Mouse (Mus musculus) midbrain, embryonic 13.5 days (tissue): ENCODE results near the gene St14. TPM values are rescaled to one million over a fixed set of nuclear protein-coding genes. Genes with fewer than 3 reads are reported as not detected.
"Not testable (repeated sequence)": the region's sequence is repeated elsewhere in the genome, so short reads cannot be mapped to it uniquely, and the experiment has no call there.

Experiments
- ATAC-seq: fragments of 200-750 bp; cut with Nextera tagmentation; 2 replicates; pipeline ENCODE4 v1.8.0; 2017; ENCODE audit warnings: mild to moderate bottlenecking, moderate TSS enrichment, moderate library complexity
- H3K27ac ChIP-seq: fragments of 300-500 bp; sonication (generic); 2 replicates; pipeline ENCODE4 v1.5.1; 2015; ENCODE audit warnings: inconsistent platforms, mild to moderate bottlenecking, moderate library complexity
- H3K27me3 ChIP-seq: fragments of 300-500 bp; sonication (generic); 2 replicates; pipeline ENCODE4 v1.6.1; 2015; ENCODE audit warnings: mild to moderate bottlenecking, inconsistent platforms
- H3K36me3 ChIP-seq: fragments of 300-500 bp; sonication (generic); 2 replicates; pipeline ENCODE4 v1.6.1; 2015; ENCODE audit warnings: mild to moderate bottlenecking, inconsistent platforms
- H3K4me1 ChIP-seq: fragments of 300-500 bp; sonication (generic); replicated peaks from 2 replicates; pipeline ENCODE4 v1.6.1; 2015; ENCODE audit warnings: inconsistent platforms
- H3K4me2 ChIP-seq: fragments of 300-500 bp; sonication (generic); replicated peaks from 2 replicates; pipeline ENCODE4 v1.6.1; 2015; ENCODE audit warnings: moderate library complexity, mild to moderate bottlenecking, inconsistent platforms
- H3K4me3 ChIP-seq: fragments of 300-500 bp; sonication (generic); replicated peaks from 2 replicates; pipeline ENCODE4 v1.5.1; 2015; ENCODE audit warnings: mild to moderate bottlenecking, inconsistent platforms
- H3K9ac ChIP-seq: fragments of 300-500 bp; sonication (generic); replicated peaks from 2 replicates; pipeline ENCODE4 v1.6.1; 2015; ENCODE audit warnings: mild to moderate bottlenecking, inconsistent platforms
- H3K9me3 ChIP-seq: fragments of 300-500 bp; sonication (generic); 2 replicates; pipeline ENCODE4 v1.6.1; 2016; ENCODE audit warnings: mild to moderate bottlenecking, inconsistent platforms
- WGBS: fragments of 180-500 bp; shearing (Covaris S2); methylation state at CpG from one replicate; pipeline ENCODE4 v1.1.7; 2015; 5-methylcytosine and 5-hydroxymethylcytosine counted together
- polyA plus RNA-seq: library from polyadenylated mRNA; unstranded; fragments of >200 nt; fragmentation: Nextera tagmentation; extraction: Ambion mirVana; gene quantifications from 2 replicates; pipeline ENCODE4 v1.2.1, GENCODE M21; 2015

St14 gene
- polyA plus RNA-seq, result 0.50 and 0.57 TPM in 2 replicates

DNA sequence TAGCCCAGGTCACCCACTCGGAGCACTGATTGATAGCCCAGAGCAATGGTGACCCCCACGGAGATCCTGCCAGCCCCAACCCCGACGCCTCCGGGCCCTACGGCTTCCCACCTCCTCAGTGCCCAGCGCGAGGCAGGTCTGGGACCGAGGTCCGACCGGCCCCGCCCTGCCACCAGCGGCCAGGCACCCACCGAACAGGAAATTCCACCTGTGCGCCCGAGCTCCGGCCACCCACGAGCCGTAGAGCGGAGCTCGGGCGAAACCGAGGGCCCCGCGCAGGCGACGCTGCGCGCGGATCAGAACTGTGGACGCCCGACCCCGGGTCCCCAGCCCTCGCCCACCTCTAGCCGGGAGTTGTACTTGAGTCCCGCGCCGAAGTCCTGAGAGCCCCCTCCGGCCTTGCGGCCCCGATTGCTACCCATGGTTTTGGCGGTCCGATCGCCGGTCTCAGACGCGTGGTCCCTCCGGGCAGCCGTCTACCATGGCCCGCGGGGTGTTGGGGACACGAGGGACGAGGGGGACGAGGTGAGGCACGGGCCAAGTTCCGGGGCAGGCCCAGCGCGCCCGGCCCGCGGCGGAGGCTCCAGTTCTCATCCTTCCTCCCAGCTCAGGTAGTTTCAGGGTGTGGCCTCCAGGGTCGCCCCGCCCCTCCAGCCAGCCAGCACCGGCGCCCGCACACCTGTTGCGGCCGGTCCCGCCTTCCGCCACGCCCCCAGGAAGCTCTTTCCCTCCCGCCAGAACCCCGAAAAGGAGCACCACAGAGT is at the start of gene St14:
St14 (minus strand) TSS at position 649 of the 764 bp plus-strand sequence.
- peak; percentile 57 for ATAC-seq
- Histone ChIP-seq H3K4me1 (peaks cover 16% of the 10 kb centered on the region), H3K27ac (no peak within 1 kb of the TSS), H3K4me3 (peak within 1 kb of the TSS; percentile 45), H3K27me3 (peaks cover 70% of the 10 kb centered on the region), H3K4me2 (peak within 1 kb of the TSS; percentile 84), H3K9ac (peak within 1 kb of the TSS; percentile 45), H3K36me3 (no peaks in the 10 kb centered on the region), H3K9me3 (no peaks in the 10 kb centered on the region)
- 1% methylated on average over 70 of the region's 74 CpGs for WGBS

DNA sequence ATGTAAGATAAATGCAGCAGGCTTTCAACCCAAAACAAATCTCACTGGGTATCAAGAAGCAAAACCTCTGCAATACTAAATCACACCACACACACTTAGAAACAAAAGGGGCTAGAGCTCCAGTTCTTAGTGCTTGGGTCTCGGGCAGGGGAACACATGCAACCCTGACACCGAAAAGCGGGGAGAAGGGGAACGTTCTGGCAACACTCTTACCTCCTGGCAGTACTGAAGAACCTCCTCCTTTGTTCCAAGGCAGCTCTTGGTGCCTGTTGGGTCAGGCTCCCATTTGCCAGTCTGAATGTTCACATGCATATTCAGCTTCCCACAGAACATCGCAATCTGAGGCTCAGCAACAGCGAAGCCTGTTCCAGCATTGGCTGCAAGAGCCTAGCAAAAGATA is 46.0 kb upstream of the St14 start:
- Histone ChIP-seq H3K4me1 (peaks cover 20% of the 10 kb centered on the region; the same call in 1 of the 2 replicates), H3K27me3 (no peaks in the 10 kb centered on the region), H3K4me3 (no peak overlapping the region), H3K9ac (no peak overlapping the region), H3K4me2 (no peak overlapping the region), H3K27ac (no peak overlapping the region), H3K36me3 (peaks cover 12% of the 10 kb centered on the region; the same call in 1 of the 2 replicates), H3K9me3 (no peaks in the 10 kb centered on the region)
- no peak for ATAC-seq
- WGBS, result 93% methylated on average over 6 of the region's 6 CpGs

DNA sequence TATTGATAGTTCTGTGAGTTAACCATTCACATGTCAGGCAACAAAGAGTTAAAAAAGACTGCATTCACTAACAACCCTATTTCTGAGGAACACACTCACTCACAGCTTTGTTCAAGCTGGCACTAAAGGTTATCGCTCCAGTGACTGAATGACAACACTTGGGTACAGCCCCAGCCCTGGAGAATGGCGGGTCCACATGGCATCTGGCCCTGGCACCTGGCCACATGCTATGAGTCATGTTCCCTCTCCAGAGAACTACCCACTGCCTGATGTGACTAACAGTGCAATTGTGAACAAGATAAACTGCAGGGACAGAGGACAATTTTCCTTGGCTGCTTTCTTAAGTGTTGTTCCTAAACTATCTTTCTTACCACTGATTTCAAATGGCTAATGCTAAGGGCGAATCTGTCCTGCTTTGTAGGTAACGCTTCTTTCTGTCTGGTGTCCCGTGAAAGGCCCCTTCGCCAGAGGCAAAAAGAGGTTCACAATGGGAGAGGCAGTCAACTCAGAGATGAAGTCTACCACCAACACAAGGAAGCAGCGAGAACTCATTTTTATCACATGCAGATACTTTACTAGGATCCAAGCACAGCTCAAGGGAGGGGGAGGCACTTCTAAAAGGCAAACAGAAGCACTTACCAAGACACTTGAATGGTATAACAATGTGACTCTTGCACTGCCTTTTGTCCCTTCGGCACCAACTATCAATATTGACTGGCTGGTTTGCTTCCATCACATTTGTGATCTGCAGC is 44.9 kb upstream of the St14 start:
- H3K9ac ChIP-seq, result no peak overlapping the region
- H3K4me1 ChIP-seq, result peaks cover 12% of the 10 kb centered on the region; the same call in 1 of the 2 replicates
- 85% methylated on average over 8 of the region's 8 CpGs for WGBS
- no peaks in the 10 kb centered on the region for H3K27me3 ChIP-seq
- H3K4me2 ChIP-seq, result no peak overlapping the region
- H3K9me3 ChIP-seq, result no peaks in the 10 kb centered on the region
- no peak for ATAC-seq
- no peak overlapping the region for H3K4me3 ChIP-seq
- peaks cover 16% of the 10 kb centered on the region for H3K36me3 ChIP-seq
- H3K27ac ChIP-seq, result no peak overlapping the region

DNA sequence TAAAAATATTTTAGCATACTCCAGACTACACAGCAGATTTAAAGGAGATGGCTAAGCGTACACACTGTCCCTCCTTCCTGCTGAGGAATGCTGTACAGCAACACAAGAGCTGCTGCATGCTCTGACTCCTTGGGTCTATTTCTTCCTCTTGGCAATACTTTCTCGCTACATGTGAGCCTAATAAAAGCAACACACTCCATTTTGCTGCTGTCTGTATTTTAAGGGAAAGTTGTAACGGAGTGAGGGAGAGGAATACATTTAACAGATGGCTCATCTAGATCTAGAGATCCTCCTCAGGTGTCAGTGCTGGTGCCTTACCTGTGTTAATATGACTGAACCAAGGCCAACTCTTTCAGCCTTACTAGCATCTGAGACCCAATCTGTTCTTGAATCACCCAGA is 44.3 kb upstream of the St14 start:
- 92% methylated on average over 3 of the region's 3 CpGs for WGBS
- no peak for ATAC-seq
- no peak overlapping the region for H3K27ac ChIP-seq

GRCm38 (mm10) chr9:31175346-31175745 is 43.7 kb upstream of the St14 start:
- Histone ChIP-seq H3K27ac (no peak overlapping the region), H3K4me2 (no peak overlapping the region), H3K4me3 (no peak overlapping the region), H3K9me3 (no peaks in the 10 kb centered on the region), H3K36me3 (peaks cover 25% of the 10 kb centered on the region), H3K9ac (no peak overlapping the region), H3K4me1 (0 out of 2 replicates have a peak, but pooled peaks cover 7% of the 10 kb centered on the region), H3K27me3 (no peaks in the 10 kb centered on the region)
- WGBS, result 95% methylated on average over 6 of the region's 6 CpGs
- no peak for ATAC-seq

More for the DNA sequence above, 44.3 kb upstream of the St14 start:
- no peak overlapping the region for H3K4me3 ChIP-seq
- H3K9ac ChIP-seq, result no peak overlapping the region
- 0 out of 2 replicates have a peak, but pooled peaks cover 7% of the 10 kb centered on the region for H3K4me1 ChIP-seq
- H3K36me3 ChIP-seq, result peaks cover 22% of the 10 kb centered on the region
- H3K9me3 ChIP-seq, result no peaks in the 10 kb centered on the region
- no peak overlapping the region for H3K4me2 ChIP-seq
- no peaks in the 10 kb centered on the region for H3K27me3 ChIP-seq

DNA sequence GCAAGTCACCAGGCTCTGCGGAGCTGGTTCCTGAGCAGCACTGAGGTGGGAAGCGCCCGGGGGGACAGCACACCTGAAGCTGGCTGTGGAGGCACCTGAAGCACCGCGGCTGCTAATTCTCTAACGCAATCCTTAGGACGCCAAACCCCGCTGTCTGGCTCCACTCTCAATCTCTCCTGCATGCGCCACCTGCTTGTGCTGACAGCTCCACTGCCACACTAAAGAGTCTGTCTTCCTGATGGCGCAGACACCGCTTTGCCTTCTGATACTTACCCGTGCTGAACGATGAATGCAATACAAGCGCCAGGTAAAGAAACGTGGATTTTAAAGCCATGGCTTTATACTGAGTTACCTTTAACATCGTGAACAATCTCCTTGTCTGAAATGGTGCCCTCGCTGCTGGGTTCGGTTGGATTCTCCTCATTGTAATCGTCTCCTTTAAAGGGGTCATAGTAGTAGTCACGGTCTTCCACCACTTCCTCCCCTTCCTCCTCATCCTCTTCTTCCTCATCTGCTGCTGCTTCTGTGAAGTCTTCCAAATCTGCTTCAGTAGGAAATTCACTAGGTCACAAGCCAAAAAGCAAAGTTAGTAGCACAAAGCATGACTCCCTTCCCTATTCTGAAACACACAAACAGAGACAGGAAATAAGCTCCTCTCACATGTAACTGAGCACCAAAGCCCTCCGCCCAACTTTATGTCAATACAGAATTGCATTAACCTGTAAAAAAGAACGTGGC is 36.9 kb upstream of the St14 start:
- H3K4me1 ChIP-seq, result no peaks in the 10 kb centered on the region
- peaks cover 67% of the 10 kb centered on the region for H3K36me3 ChIP-seq
- ATAC-seq, result no peak

DNA sequence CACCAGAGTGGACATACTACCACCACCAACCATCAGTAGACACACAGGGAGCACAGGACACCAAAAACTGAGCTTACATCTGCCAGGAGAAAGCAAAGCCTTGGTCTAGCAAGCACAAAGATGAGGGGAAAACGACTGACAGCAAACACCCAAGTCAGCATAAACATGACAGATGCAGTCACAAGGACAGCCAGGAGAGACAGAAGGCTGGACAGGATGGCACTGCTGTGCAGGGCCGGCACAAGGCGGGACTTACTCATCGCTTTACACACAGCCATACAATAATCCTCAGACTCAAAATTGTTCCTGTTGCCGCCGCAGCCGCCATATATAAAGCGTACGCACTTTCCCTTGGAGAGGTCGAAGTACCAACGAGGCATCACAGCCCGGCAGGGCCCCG is 35.7 kb upstream of the St14 start:
- peaks cover 74% of the 10 kb centered on the region for H3K36me3 ChIP-seq

More for the DNA sequence above, 36.9 kb upstream of the St14 start:
- 95% methylated on average over 22 of the region's 22 CpGs for WGBS
- Histone ChIP-seq H3K4me3 (no peak overlapping the region), H3K9me3 (no peaks in the 10 kb centered on the region), H3K27me3 (no peaks in the 10 kb centered on the region), H3K27ac (no peak overlapping the region), H3K9ac (no peak overlapping the region), H3K4me2 (no peak overlapping the region)

GRCm38 (mm10) chr9:31165505-31165904 is 33.9 kb upstream of the St14 start:
- H3K9ac ChIP-seq, H3K4me2 ChIP-seq, H3K4me1 ChIP-seq, ATAC-seq, H3K9me3 ChIP-seq, H3K27ac ChIP-seq, H3K4me3 ChIP-seq, H3K27me3 ChIP-seq: not testable (repeated sequence)
- WGBS, result 89% methylated on average over 3 of the region's 3 CpGs
- H3K36me3 ChIP-seq, result peaks cover 81% of the 10 kb centered on the region

More for the DNA sequence above, 35.7 kb upstream of the St14 start:
- no peak overlapping the region for H3K4me3 ChIP-seq
- H3K4me2 ChIP-seq, result no peak overlapping the region
- no peak for ATAC-seq
- no peak overlapping the region for H3K27ac ChIP-seq
- no peaks in the 10 kb centered on the region for H3K4me1 ChIP-seq
- H3K9me3 ChIP-seq, result no peaks in the 10 kb centered on the region
- no peaks in the 10 kb centered on the region for H3K27me3 ChIP-seq
- H3K9ac ChIP-seq, result no peak overlapping the region
- 93% methylated on average over 13 of the region's 13 CpGs for WGBS

GRCm38 (mm10) chr9:31163327-31163726 is 31.7 kb upstream of the St14 start:
- H3K36me3 ChIP-seq, result peaks cover 84% of the 10 kb centered on the region

DNA sequence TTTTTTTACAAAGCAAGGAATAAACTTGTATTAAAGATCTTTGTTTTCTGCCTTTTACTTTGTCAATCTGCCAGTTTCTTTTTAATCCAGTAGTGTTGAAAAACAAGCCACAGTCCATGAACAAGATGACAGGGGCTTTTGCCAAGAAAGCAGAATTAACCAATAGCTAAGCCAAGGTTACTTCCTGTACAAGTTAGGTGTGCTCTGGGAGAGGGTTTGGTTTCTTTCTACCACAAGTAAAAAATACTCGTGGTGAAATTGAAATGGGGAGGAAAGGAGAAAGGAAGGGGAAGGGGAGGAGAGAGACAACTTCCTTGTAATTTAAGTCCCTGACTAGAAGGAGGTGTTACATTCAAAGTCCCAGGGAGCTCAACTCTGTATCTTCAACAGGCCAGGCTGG is 31.3 kb upstream of the St14 start:
- no peak overlapping the region for H3K4me3 ChIP-seq
- no peaks in the 10 kb centered on the region for H3K4me1 ChIP-seq
- no peak overlapping the region for H3K4me2 ChIP-seq
- no peak overlapping the region for H3K9ac ChIP-seq
- no peak overlapping the region for H3K27ac ChIP-seq
- H3K27me3 ChIP-seq, result no peaks in the 10 kb centered on the region
- no peak for ATAC-seq
- peaks cover 84% of the 10 kb centered on the region for H3K36me3 ChIP-seq
- no peaks in the 10 kb centered on the region for H3K9me3 ChIP-seq
- 93% methylated on average over 1 of the region's 1 CpGs for WGBS

More at GRCm38 (mm10) chr9:31163327-31163726, 31.7 kb upstream of the St14 start:
- no peak overlapping the region for H3K4me2 ChIP-seq
- H3K9ac ChIP-seq, result no peak overlapping the region
- no peak for ATAC-seq
- no peaks in the 10 kb centered on the region for H3K9me3 ChIP-seq
- H3K4me3 ChIP-seq, result no peak overlapping the region
- no peaks in the 10 kb centered on the region for H3K4me1 ChIP-seq
- H3K27ac ChIP-seq, result no peak overlapping the region
- H3K27me3 ChIP-seq, result no peaks in the 10 kb centered on the region
- 89% methylated on average over 1 of the region's 1 CpGs for WGBS

- Histone ChIP-seq H3K36me3 (peaks cover 90% of the 10 kb centered on the region), H3K27ac (no peak overlapping the region), H3K4me1 (no peaks in the 10 kb centered on the region), H3K9me3 (no peaks in the 10 kb centered on the region), H3K4me2 (no peak overlapping the region), H3K27me3 (no peaks in the 10 kb centered on the region), H3K4me3 (no peak overlapping the region), H3K9ac (no peak overlapping the region)
- 89% methylated on average over 4 of the region's 4 CpGs for WGBS
- ATAC-seq, result no peak
Observed at GRCm38 (mm10) chr9:31159910-31160309, 28.3 kb upstream of the St14 start.

DNA sequence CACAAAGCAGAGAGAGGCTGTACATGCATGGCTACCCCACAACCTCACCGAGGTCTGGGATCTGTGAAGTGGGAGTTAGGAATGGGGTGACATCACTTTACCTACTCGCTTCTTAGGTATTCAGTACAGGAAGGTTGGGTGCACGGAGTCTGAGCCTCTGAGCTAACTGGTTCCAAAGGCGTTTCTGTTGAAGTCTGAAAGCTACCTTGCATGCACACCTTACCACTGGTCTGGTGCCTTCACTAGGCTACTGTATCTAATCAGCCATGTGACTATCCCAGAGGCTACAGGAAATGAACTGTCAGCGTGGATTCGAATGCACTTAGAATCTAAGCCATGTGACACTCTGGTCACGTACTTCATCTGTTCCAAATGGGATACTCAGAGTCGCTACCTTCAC is 24.9 kb upstream of the St14 start:
- Histone ChIP-seq H3K27me3 (no peaks in the 10 kb centered on the region), H3K4me3 (no peak overlapping the region), H3K4me1 (no peaks in the 10 kb centered on the region), H3K27ac (no peak overlapping the region), H3K36me3 (peaks cover 88% of the 10 kb centered on the region), H3K4me2 (no peak overlapping the region), H3K9me3 (no peaks in the 10 kb centered on the region), H3K9ac (no peak overlapping the region)
- 94% methylated on average over 8 of the region's 8 CpGs for whole genome bisulfite sequencing
- no peak for ATAC-seq
